Mouse (Mus musculus): ENCODE data around the gene Tlk1. TPM values are rescaled to one million over a fixed set of nuclear protein-coding genes. Genes with fewer than 3 reads are reported as not detected.

Tlk1 gene
- polyA plus RNA-seq, 1 experiment from 2014 or later, result 101 TPM

DNA sequence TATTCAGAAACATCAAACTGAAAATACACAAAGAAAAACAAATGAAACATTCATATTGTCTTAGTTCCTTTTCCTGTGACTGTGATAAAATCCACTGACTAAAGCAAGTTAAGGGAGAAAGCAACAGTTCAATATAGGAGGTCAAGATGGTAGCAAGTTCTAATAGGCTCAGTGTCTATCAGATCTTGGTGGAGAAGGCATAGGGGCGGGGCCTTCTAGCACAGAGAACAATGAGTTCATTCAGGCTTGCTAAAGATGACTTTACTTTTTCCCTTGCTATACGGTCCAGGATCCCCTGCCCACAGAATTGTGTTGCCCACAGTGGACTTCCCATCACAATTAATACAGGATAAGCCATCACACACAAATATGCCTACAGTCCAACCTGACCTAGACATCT, 20.3 kb upstream of the Tlk1 start:
- WGBS (ENCODE audit: missing documents), result 90% methylated on average over 2 of the region's 2 CpGs
- no peaks in the 10 kb centered on the region for H3K79me2 ChIP-seq (ENCODE audit: inconsistent target)
- H3K27ac ChIP-seq, result no peak overlapping the region
- no peaks in the 10 kb centered on the region for H3K36me3 ChIP-seq (ENCODE audit: inconsistent target)
- no peak overlapping the region for H3K4me3 ChIP-seq (ENCODE audit: inconsistent target)

DNA sequence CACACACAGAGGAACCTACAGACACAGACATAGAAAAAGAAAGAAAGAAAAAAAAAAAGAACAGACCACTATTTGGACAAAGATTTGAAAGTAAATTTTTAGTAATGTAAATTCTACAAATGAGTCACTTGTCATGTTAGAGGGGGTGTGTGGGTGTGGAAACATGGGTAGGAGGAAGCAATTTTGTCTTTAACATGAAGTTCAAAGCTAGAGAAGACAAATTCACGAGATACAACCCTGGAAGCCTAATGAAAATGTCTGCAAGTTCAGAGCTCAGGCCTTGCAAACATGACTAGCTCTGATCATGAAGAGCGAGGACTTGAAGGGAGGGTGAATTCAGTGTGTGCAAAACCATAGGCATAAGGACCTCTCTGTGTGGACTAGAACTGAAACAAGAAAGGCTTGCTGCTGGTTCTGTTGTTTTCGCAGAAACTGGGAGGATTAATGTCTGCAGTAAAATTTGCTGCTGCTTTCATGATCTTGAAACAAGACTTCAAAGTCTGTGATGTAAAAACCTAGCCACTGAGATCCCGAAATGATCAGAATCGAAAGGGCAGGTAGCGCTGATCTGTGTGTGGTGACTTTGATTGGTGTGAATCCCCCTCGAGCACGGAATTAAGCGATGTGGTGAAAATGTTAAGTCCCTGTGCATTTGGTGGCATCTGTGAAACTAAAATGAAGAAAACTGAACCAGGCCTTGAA, 19.3 kb upstream of the Tlk1 start:
- H3K4me3 ChIP-seq (ENCODE audit: inconsistent target), result no peak overlapping the region
- H3K27ac ChIP-seq, result no peak overlapping the region
- WGBS (ENCODE audit: missing documents), result 98% methylated on average over 9 of the region's 9 CpGs
- no peaks in the 10 kb centered on the region for H3K79me2 ChIP-seq (ENCODE audit: inconsistent target)
- no peaks in the 10 kb centered on the region for H3K36me3 ChIP-seq (ENCODE audit: inconsistent target)

DNA sequence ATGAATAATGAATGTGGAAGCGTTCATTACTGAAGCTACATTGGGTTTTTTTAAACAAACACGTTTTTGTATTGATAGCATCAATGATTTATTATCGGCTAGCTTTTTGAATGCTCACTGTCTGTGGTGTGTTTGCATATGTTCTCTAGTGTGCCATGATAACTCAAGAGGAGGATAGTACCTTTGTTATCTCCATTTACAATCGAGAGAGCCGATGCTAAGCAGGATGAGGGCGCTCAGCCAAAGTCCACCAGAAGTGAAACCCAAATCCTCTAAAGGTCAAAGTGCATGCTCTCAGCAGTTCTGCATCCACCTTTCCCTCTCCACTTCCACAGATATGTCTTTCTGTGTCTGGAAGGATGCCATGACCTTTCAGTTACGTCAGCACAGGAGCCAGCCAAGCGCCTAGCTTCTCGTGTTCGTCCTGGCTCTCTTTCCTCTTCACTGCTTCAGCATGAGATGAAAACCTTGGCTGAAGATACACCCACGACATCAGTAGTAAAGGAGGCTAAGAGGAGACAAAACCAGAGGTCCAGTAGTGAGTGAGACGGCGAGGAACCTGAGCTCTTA, 16.6 kb upstream of the Tlk1 start:
- 82% methylated on average over 13 of the region's 13 CpGs for WGBS (ENCODE audit: missing documents)
- Histone ChIP-seq H3K27ac (no peak overlapping the region), H3K79me2 (ENCODE audit: inconsistent target) (no peaks in the 10 kb centered on the region), H3K36me3 (ENCODE audit: inconsistent target) (no peaks in the 10 kb centered on the region), H3K4me3 (ENCODE audit: inconsistent target) (no peak overlapping the region)

DNA sequence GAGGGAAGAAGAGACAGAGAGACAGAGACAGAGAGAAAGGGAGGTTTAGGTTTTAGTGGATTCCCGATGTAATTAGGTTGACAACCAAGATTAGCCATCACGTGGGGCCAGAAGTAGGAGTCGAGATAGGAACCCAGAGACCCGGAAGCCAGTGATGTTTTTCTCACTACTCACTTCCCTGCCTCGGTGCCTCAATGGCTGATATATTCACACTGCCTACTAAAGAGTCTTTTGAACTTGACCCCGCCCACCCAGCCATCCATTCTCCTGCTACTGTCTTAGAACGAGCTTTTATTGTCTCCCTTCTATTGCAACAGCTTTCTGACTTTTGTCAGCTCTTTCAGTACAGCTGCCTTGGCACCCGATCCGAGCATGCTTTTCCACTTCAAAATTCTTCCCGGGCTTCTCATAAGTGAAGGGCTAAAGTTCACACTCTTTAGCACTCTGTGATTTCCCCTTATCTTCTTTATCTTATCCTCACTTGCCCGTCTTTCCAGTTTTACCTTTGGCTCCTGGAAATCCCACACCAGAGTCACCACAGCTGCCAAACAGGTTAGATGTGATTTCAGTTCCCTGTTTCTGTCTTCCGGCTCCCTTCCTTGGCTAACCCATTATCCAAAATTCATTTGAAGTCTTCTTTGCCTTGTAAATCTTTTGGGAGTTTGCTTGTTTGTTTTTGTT, 13.1 kb upstream of the Tlk1 start:
- Histone ChIP-seq H3K4me3 (ENCODE audit: inconsistent target) (no peak overlapping the region), H3K36me3 (ENCODE audit: inconsistent target) (no peaks in the 10 kb centered on the region), H3K27ac (no peak overlapping the region)

DNA sequence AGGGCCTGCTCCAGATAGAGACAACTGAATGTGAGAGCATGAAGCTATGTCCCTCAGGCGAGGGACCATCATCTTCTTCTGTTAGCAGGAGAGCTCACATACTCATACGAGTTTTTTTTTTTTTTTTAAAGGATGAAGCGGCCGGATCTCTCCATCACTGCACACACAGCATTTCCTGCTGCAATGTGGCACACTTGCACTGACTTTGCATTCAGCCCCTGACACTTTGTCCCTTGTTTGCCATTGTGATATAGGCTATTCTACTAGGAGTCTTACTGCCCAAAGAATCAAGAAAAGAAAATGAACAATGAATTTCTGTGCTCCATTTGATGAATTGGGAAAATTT, 10.8 kb upstream of the Tlk1 start:
- no peaks in the 10 kb centered on the region for H3K36me3 ChIP-seq (ENCODE audit: inconsistent target)
- 75% methylated on average over 3 of the region's 4 CpGs for WGBS (ENCODE audit: missing documents)
- no peak overlapping the region for H3K4me3 ChIP-seq (ENCODE audit: inconsistent target)
- no peaks in the 10 kb centered on the region for H3K79me2 ChIP-seq (ENCODE audit: inconsistent target)
- H3K27ac ChIP-seq, result no peak overlapping the region

More for the DNA sequence above, 13.1 kb upstream of the Tlk1 start:
- WGBS (ENCODE audit: missing documents), result 54% methylated on average over 12 of the region's 12 CpGs
- no peaks in the 10 kb centered on the region for H3K79me2 ChIP-seq (ENCODE audit: inconsistent target)

DNA sequence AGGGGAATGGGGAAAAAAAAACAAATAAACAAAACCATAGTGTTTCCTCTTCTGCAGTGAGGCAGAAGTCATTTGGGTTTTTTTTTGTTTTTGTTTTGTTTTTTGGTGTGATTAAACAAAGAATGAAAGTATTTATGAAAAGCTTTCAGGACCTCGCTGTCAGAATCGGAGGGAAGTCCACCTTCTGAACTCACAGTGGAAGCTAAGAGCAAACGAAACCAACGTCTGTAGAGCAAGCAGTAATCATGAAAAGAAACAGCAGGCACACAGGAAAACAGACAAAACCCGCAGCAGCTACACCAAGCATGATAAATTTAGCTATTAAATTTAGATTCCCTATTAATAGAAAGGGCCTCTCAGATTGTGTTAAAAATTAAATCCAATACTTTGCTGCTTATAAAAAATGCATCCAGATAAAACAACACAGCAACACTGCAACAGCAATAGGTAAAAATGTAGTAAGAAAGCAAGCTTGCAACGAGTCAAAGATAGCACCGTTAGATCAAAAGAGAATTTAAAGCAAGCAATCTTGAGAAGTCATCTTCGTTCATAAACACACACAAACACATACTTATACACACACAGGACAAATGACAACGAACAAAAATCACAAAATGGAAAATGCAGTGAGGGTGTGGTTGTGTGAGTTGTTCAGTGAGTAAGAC, 10.2 kb upstream of the Tlk1 start:
- H3K4me3 ChIP-seq (ENCODE audit: inconsistent target), result no peak overlapping the region
- H3K27ac ChIP-seq, result no peak overlapping the region
- 51% methylated on average over 9 of the region's 9 CpGs for WGBS (ENCODE audit: missing documents)
- H3K79me2 ChIP-seq (ENCODE audit: inconsistent target), result no peaks in the 10 kb centered on the region
- H3K36me3 ChIP-seq (ENCODE audit: inconsistent target), result no peaks in the 10 kb centered on the region

DNA sequence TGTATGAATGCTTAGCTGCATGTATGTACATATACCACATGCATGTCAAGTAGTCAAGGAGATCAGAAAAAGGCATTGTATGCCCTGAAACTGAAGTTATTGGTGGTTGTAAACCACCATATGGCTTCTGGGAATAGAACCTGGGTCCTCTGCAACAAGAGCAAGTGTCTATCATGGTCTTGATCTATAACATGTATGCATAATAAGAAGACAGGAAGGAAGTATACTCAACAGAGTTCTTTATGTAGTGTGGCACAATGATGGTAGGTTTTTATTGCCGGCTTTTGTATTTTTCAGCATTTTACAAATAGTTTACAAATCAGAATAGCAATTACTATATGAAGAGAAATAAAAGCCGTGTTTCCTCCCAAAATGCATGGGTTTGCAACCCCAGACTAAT, 9.7 kb upstream of the Tlk1 start:
- Histone ChIP-seq H3K79me2 (ENCODE audit: inconsistent target) (no peaks in the 10 kb centered on the region), H3K27ac (no peak overlapping the region), H3K36me3 (ENCODE audit: inconsistent target) (no peaks in the 10 kb centered on the region), H3K4me3 (ENCODE audit: inconsistent target) (no peak overlapping the region)
- WGBS (ENCODE audit: missing documents), result 64% methylated on average over 2 of the region's 2 CpGs

DNA sequence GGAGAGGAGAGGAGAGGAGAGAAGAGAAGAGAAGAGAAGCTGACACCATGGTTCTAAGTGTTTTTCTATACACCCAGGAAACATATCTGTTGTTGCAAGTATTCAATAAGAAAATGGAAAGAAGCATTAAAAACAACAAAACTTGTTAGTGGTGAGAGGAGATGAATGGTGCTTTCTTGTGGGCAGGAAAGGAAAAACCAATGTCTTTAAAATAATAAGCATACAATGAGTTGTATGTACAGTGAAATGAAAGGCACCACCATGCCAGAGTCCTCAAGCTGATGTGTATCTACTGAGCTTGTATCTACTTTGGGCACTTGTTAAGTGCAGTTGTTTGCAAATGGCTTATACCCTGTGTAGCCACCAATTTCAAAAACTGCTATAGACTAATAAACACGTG, 7.7 kb upstream of the Tlk1 start:
- 80% methylated on average over 1 of the region's 1 CpGs for WGBS (ENCODE audit: missing documents)
- H3K4me3 ChIP-seq (ENCODE audit: inconsistent target), result no peak overlapping the region
- no peaks in the 10 kb centered on the region for H3K79me2 ChIP-seq (ENCODE audit: inconsistent target)
- no peaks in the 10 kb centered on the region for H3K36me3 ChIP-seq (ENCODE audit: inconsistent target)
- H3K27ac ChIP-seq, result no peak overlapping the region

DNA sequence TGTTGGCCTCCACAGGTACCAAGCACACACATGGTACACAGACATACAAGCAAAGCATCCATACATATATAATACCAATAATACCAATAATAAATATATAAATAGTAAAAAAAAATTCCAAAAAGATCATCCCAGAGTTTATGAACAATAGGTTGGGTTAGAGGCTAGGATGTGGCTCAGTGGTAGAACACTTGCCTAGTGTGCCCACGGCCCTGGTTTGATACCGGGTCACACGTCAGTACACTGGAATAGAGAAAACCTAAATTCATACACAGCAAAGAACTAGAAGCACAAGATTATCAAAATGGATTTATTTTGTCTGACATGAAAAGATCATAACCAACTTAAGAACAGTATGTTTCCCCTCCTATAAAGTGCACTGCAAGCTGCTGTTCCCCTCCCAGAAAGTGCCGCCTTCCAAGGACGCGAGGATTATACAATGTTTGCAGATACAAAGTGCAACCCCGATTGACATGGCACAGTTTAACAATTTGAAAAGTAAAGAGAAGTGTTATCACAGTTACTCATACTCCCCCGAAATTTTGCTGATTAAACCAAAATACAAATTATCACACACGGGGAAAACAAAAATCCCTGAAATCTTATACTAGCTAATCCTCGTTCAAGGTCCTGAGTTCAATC, 6.3 kb upstream of the Tlk1 start:
- Histone ChIP-seq H3K36me3 (ENCODE audit: inconsistent target) (no peaks in the 10 kb centered on the region), H3K27ac (no peak overlapping the region), H3K79me2 (ENCODE audit: inconsistent target) (no peaks in the 10 kb centered on the region), H3K4me3 (ENCODE audit: inconsistent target) (no peak overlapping the region)
- 99% methylated on average over 10 of the region's 10 CpGs for WGBS (ENCODE audit: missing documents)

DNA sequence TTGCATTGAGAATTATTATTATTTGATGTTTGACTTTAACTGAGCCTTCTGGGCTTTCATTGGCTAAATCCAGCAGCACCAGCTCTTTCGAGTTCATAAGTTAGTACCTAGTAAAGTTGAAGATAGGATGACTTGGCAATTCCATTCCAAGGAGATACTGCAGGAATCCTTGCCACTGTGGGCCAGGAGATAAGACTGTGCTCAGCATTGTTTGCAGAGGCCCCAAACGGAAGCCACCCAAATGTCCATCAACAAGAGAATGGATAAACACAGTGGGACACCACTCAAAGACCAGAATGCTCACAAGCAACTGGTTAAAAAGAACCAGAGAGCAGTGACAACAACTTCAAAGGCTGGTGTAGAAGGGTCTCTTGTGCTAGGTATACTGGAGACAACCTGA, 5.2 kb upstream of the Tlk1 start:
- Histone ChIP-seq H3K79me2 (ENCODE audit: inconsistent target) (no peaks in the 10 kb centered on the region), H3K27ac (no peak overlapping the region), H3K4me3 (ENCODE audit: inconsistent target) (no peak overlapping the region), H3K36me3 (ENCODE audit: inconsistent target) (no peaks in the 10 kb centered on the region)
- WGBS (ENCODE audit: missing documents), result 85% methylated on average over 2 of the region's 2 CpGs

DNA sequence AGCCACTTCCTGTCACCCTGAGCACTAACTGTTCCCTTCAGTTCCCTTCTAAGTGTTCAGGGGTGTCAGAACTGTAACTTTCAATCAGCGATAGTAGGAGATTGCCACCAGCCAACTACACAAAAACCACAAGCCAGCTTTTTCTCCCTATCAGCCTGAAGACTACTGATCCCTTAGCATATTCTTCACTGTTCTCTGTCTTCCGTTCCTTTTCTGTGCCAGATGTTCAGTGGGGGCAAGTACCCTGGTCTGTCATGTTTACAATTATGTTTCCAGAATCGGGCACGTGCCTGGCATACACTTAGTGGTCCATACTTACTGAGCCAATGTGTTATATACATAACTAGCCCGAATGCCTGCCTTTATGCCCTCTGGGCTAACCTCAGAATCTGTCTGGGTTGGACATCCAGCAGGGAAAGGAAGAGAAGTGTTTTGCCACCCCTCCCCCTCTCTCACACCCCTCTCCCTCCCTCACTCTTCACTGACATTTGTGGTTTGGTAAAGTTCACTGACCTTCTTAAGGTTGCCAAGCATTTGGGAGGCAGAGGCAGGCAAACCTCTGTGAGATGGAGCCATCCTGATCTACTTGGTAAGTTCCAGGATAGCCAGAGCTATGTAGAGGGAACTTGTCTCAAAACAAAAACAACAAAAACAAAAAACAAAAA, 4.5 kb upstream of the Tlk1 start:
- Histone ChIP-seq H3K36me3 (ENCODE audit: inconsistent target) (no peaks in the 10 kb centered on the region), H3K79me2 (ENCODE audit: inconsistent target) (no peaks in the 10 kb centered on the region), H3K4me3 (ENCODE audit: inconsistent target) (no peak overlapping the region), H3K27ac (no peak overlapping the region)
- 74% methylated on average over 5 of the region's 5 CpGs for WGBS (ENCODE audit: missing documents)

DNA sequence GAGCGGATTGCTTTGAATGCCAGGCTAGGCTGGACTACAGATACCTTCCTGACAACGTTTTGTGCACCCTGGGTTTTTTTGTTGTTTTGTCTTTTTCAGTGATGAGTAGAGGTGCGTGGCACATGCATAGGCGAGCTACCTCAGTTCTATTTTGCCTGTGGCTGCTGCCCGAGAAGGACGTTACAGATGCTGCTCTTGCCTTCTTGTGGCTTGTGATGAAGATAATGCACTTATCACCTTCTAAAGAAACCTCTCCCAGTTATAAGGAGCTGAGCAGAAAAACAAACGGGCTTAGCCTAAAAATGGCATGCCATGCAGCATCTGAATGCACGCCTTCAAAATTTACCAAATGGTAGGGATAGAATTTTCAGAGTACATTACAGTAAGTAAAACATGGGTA, 2.3 kb upstream of the Tlk1 start:
- no peak overlapping the region for H3K27ac ChIP-seq

DNA sequence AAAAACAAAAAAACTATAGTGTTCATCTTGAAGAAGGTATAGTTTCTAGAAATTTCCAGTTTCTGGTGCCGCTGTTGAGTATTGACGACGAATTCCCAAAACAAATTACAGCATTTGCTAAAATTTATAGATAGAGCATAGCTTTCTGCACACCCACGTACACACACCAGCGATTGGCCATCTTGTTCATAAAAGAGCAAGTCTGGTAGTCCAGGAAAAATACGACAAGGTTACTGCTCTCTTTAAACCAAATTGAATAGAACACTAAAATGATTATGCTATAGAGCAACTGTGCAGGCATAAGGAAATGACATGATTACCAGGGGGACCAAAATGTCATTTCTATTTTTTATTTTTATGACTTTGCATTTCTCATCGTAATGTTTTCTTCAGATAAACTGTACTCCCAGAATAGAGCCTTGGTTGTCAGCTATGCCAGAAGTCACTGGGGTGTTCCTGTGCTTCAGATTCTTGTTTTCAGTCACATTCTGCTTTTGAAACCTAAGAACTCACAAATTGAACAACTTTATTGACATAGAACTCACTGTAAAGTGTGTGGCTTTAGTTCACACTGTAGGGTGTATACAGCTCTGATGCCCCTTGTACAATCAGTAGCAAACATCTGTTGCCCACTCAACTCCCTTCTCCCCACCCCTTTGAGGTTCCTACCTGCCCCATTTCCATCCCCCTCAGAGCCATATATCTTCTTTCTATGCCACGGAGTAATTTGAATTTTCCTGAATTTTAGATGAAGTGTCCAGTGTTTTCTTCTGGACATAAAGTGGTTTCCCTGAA, 1.1 kb upstream of the Tlk1 start:
- peak overlapping the region; percentile 17; the same call in 1 of the 2 replicates for H3K4me3 ChIP-seq (ENCODE audit: inconsistent target)
- H3K27ac ChIP-seq, result peak overlapping the region; percentile 45; the same call in 1 of the 2 replicates
- WGBS (ENCODE audit: missing documents), result 51% methylated on average over 8 of the region's 8 CpGs
- H3K36me3 ChIP-seq (ENCODE audit: inconsistent target), result no peaks in the 10 kb centered on the region
- peaks cover 30% of the 10 kb centered on the region for H3K79me2 ChIP-seq (ENCODE audit: inconsistent target)

More for the DNA sequence above, 2.3 kb upstream of the Tlk1 start:
- Histone ChIP-seq H3K4me3 (ENCODE audit: inconsistent target) (no peak overlapping the region), H3K36me3 (ENCODE audit: inconsistent target) (no peaks in the 10 kb centered on the region), H3K79me2 (ENCODE audit: inconsistent target) (peaks cover 19% of the 10 kb centered on the region)
- WGBS (ENCODE audit: missing documents), result 88% methylated on average over 8 of the region's 8 CpGs

Data from macrophage (primary cell).